Mouse (Mus musculus) ES-Bruce4 (cell line): ENCODE measurements around the gene Hspbap1. TPM values are rescaled to one million over a fixed set of nuclear protein-coding genes. Genes with fewer than 3 reads are reported as not detected.
A peak's percentile ranks its signal among the peaks of the same experiment; 100 is the strongest.

Source experiments
- H3K27ac ChIP-seq: 2 replicates; pipeline ENCODE4 v1.5.1; 2012; ENCODE audit warnings: low read length, inconsistent platforms; ENCODE audit not compliant: insufficient read depth
- H3K27me3 ChIP-seq: 2 replicates; pipeline ENCODE4 v1.6.1; 2012; ENCODE audit warnings: mild to moderate bottlenecking, low read length, inconsistent platforms; ENCODE audit not compliant: control insufficient read depth, poor library complexity, insufficient read depth, severe bottlenecking
- H3K36me3 ChIP-seq: 2 replicates; pipeline ENCODE4 v1.6.1; 2012; ENCODE audit warnings: inconsistent platforms, mild to moderate bottlenecking, low read length, moderate library complexity; ENCODE audit not compliant: control insufficient read depth, poor library complexity, insufficient read depth, severe bottlenecking
- H3K4me1 ChIP-seq: one replicate; pipeline ENCODE4 v1.8.1; 2011; ENCODE audit warnings: low read length; ENCODE audit not compliant: control insufficient read depth, insufficient read depth
- H3K4me3 ChIP-seq: 2 replicates; pipeline ENCODE4 v1.5.1; 2011; ENCODE audit warnings: low read depth, mild to moderate bottlenecking, low read length
- H3K9ac ChIP-seq: 2 replicates; pipeline ENCODE4 v1.6.1; 2012; ENCODE audit warnings: low read depth, mild to moderate bottlenecking, inconsistent platforms; ENCODE audit not compliant: poor library complexity, severe bottlenecking
- H3K9me3 ChIP-seq: replicated peaks from 2 replicates; pipeline ENCODE4 v1.6.1; 2012; ENCODE audit warnings: mild to moderate bottlenecking, low read length, inconsistent platforms; ENCODE audit not compliant: control insufficient read depth, poor library complexity, insufficient read depth, severe bottlenecking
- CTCF ChIP-seq: IDR thresholded peaks from one replicate; pipeline ENCODE4 v1.8.1; 2011; ENCODE audit warnings: low read depth, low read length
- EP300 ChIP-seq: IDR thresholded peaks from 2 replicates; pipeline ENCODE4 v1.6.1; 2011; ENCODE audit warnings: low read depth, low read length; ENCODE audit not compliant: insufficient read depth
- POLR2A ChIP-seq: IDR thresholded peaks from one replicate; pipeline ENCODE4 v1.8.1; 2011; ENCODE audit warnings: low read length; ENCODE audit not compliant: insufficient read depth
- polyA plus RNA-seq: library from polyadenylated mRNA; stranded (reverse); fragments of >200 nt; gene quantifications from 2 replicates; pipeline ENCODE4 v1.2.4, GENCODE M21; 2011; ENCODE audit warnings: low read depth; ENCODE audit not compliant: missing spikeins, insufficient read depth, insufficient read length

Hspbap1 gene
- polyA plus RNA-seq, 1 experiment = 72.5 TPM

GRCm38 (mm10) chr16:35871048-35871851, 101.1 kb downstream of the Hspbap1 start, which contains the start of gene Parp14:
Parp14 (minus strand) TSS chr16:35871544.
- peaks cover 10% of the 10 kb centered on the region for H3K4me1 ChIP-seq
- H3K27me3 ChIP-seq = no peaks in the 10 kb centered on the region
- peak within 1 kb of the TSS; percentile 14; the same call in 1 of the 2 replicates for H3K27ac ChIP-seq
- H3K36me3 ChIP-seq = no peaks in the 10 kb centered on the region
- no peak for TF ChIP-seq POLR2A
- peak within 1 kb of the TSS; percentile 74 for H3K4me3 ChIP-seq
- peak within 1 kb of the TSS; percentile 77 for H3K9ac ChIP-seq
- no peaks in the 10 kb centered on the region for H3K9me3 ChIP-seq

- Histone ChIP-seq H3K27ac (no peak overlapping the region), H3K9ac (peak overlapping the region; percentile 36; the same call in 1 of the 2 replicates), H3K4me3 (peak overlapping the region; percentile 74), H3K9me3 (no peaks in the 10 kb centered on the region), H3K36me3 (no peaks in the 10 kb centered on the region), H3K4me1 (peaks cover 10% of the 10 kb centered on the region), H3K27me3 (no peaks in the 10 kb centered on the region)
- TF ChIP-seq EP300 (no peak), CTCF (no peak), POLR2A (no peak)
Observed at GRCm38 (mm10) chr16:35871898-35872297, 101.7 kb downstream of the Hspbap1 start.

GRCm38 (mm10) chr16:35872410-35873006, 102.3 kb downstream of the Hspbap1 start:
- H3K9ac ChIP-seq = peak overlapping the region; percentile 36; the same call in 1 of the 2 replicates
- H3K36me3 ChIP-seq = no peaks in the 10 kb centered on the region
- no peak overlapping the region for H3K27ac ChIP-seq
- peaks cover 10% of the 10 kb centered on the region for H3K4me1 ChIP-seq
- peak overlapping the region; percentile 74 for H3K4me3 ChIP-seq
- H3K9me3 ChIP-seq = no peaks in the 10 kb centered on the region
- no peaks in the 10 kb centered on the region for H3K27me3 ChIP-seq
- TF ChIP-seq EP300 = no peak
- no peak for TF ChIP-seq CTCF
- no peak for TF ChIP-seq POLR2A

- Histone ChIP-seq H3K36me3 (no peaks in the 10 kb centered on the region), H3K4me3 (no peak overlapping the region), H3K27me3 (no peaks in the 10 kb centered on the region), H3K9me3 (no peaks in the 10 kb centered on the region), H3K4me1 (peaks cover 8% of the 10 kb centered on the region), H3K9ac (no peak overlapping the region), H3K27ac (no peak overlapping the region)
- no peak for TF ChIP-seq EP300
- TF ChIP-seq CTCF = peak; percentile 89
- no peak for TF ChIP-seq POLR2A
Observed at GRCm38 (mm10) chr16:35874416-35874815, 104.2 kb downstream of the Hspbap1 start.

Other genes starting within 250 kb of the Hspbap1 start
- 1.6 and 4.3 TPM in 2 replicates for gene Sema5b, start 229.2 kb upstream of the Hspbap1 start, polyA plus RNA-seq
- 18.3 and 18.5 TPM in 2 replicates for gene Dirc2, start 1.0 kb upstream of the Hspbap1 start, polyA plus RNA-seq
- gene Parp14, start 101.2 kb downstream of the Hspbap1 start, polyA plus RNA-seq = 5.4 and 5.7 TPM in 2 replicates
- 22.0 and 22.5 TPM in 2 replicates for gene Parp9, start 168.1 kb downstream of the Hspbap1 start, polyA plus RNA-seq
- 11.2 and 12.1 TPM in 2 replicates for gene Dtx3l, start 168.8 kb downstream of the Hspbap1 start, polyA plus RNA-seq
- 93.0 and 103 TPM in 2 replicates for gene Kpna1, start 208.4 kb downstream of the Hspbap1 start, polyA plus RNA-seq